Mouse (Mus musculus): ENCODE results near the gene Arcn1.
A peak's percentile ranks its signal among the peaks of the same experiment; 100 is the strongest.

DNA sequence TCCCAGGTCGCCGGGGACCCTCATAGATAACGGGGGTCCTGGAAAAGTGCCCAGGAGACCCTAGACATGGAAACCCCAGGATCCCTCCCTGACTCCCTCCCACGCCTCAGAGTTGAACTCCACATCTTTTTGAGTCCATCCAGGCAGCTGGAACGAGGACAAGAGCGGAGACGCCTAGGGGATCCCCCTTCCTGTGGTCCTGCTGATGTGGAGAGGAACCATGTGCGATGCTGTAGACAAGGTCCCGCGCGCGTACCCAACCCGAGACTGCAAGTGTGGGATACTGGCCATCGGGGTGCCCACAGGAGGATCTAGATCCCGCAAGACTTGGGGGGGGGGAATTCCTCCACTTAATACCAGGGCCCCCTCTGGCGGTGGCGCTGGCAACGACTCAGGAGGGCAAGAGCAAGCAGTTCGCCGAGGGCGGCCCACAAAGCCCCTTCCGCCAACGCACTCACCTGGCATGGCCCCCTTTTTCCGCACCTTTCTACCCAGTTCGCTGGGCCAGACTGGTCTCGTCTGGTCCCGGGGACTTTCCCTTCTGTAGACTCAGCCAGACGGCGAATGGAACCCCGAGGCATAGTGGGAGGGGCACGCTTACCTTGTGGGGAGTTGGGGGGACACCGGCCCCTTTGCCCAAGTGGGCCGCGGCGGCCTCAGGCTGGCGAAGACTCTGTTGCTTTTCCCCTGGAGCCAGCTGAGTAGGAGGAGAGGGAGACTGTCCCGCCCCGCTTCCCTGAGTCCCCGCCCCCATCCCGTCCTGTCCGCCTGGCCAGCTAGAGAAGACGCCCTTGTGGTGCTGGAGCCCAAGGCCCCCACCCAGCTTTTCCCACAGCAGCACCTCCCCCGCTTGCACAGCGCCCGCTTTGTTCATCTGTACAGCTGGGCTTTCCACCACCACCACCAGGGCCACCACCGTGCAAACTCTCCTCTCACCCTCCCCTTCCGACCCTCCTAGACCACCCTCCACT, 32.8 kb downstream of the Arcn1 start, which contains the start of gene Phldb1:
- TF ChIP-seq CTCF (IDR thresholded peaks at IDR 0.05; ENCODE audit: low read depth, low read length) = peak; percentile 60
- 0 out of 2 replicates have a peak, but pooled peaks have one; percentile 19 for TF ChIP-seq POLR2A (IDR thresholded peaks at IDR 0.05; ENCODE audit: extremely low read depth, insufficient read depth, low read length)
